Mouse (Mus musculus): Measurements from ENCODE around the gene Adgrg5.

DNA sequence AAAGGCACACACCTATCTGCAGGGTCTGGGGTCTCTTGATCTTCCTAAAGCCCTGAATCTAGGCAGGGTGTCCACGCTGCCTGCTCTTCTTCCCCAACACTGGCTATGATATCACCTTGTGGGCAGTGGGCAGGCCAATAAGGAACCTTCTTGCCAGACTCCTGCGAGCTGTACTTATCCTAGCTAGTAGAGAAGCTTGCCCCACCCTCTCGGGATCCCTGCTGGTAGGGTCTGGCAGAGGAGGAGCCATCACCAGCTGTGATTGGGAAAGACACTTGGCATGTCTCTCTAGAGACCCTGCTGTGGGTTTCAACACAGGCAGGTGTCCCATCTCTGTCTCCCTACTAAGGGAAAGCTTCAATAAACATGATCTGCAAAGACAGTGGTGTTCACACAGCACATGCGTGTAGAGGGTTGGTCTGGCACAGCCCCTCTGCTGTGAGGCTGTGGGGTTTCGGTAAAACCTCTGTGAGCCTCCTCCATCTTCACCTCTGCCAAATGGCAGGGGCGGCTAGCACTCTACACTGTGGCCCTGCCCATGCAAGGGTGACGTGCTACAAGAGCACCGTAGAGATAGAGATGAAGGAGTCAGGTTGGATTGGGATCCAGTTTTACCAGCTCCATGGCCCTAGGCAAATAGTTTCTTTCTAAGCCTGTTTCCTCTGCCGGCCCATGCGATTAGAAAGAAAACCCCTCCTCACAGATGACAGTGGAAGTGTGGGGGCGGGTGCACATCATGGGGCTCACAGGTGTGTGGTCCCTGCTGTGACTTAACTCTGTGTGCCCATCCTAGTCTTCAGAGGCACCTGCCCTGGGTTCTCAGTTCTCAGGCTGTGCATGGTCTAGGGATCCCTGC is 67.3 kb downstream of the Adgrg5 start:
- no peak for TF ChIP-seq POLR2A (IDR thresholded peaks at IDR 0.05; ENCODE audit: insufficient read length, low read depth)
- TF ChIP-seq MYOD1 (IDR thresholded peaks at IDR 0.05; ENCODE audit: control insufficient read depth in 1 of 3, insufficient read length in 2 of 3, low read depth in 2 of 3) = peak in 2 of 3 experiments; percentile 6 to 43
- TF ChIP-seq USF1 (IDR thresholded peaks at IDR 0.05; ENCODE audit: low read depth) = no peak
- no peak for TF ChIP-seq SRF (IDR thresholded peaks at IDR 0.05; ENCODE audit: control insufficient read depth, insufficient read length, low read depth)
- no peak for TF ChIP-seq CEBPB (IDR thresholded peaks at IDR 0.05; ENCODE audit: insufficient read depth, poor library complexity, severe bottlenecking)
- no peak for TF ChIP-seq E2F4 (IDR thresholded peaks at IDR 0.05; ENCODE audit: insufficient read depth)
- no peak for TF ChIP-seq POLR2AphosphoS2 (IDR thresholded peaks at IDR 0.05; ENCODE audit: insufficient read length, low read depth)
- TF ChIP-seq TCF12 (IDR thresholded peaks at IDR 0.05; ENCODE audit: insufficient read depth, poor library complexity, severe bottlenecking) = no peak
